Mouse (Mus musculus) cortical plate, adult 2 months (tissue): ENCODE results near the gene Ascc1.

Experiments used
- CTCF ChIP-seq: fragments of 200-500 bp; IDR thresholded peaks from 2 replicates; pipeline ENCODE4 v1.5.1; 2011; ENCODE audit warnings: mild to moderate bottlenecking, control low read depth, low read length; ENCODE audit not compliant: insufficient read depth; ENCODE audit errors: extremely low read depth
- POLR2A ChIP-seq: fragments of 200-500 bp; IDR thresholded peaks from 2 replicates; pipeline ENCODE4 v1.6.1; 2011; ENCODE audit warnings: mild to moderate bottlenecking, low read length, control low read depth; ENCODE audit not compliant: insufficient read depth; ENCODE audit errors: extremely low read depth

- no peak for TF ChIP-seq CTCF
- no peak for TF ChIP-seq POLR2A
Observed at GRCm38 (mm10) chr10:60023751-60024150, 21.1 kb downstream of the Ascc1 start.
